Mouse (Mus musculus) gastrocnemius, postnatal 36 days (tissue): ENCODE results near the gene Spin2f. TPM values are rescaled to one million over a fixed set of nuclear protein-coding genes. Genes with fewer than 3 reads are reported as not detected.
"Not testable (repeated sequence)": the region's sequence is repeated elsewhere in the genome, so short reads cannot be mapped to it uniquely, and the experiment has no call there.

Experiments
- DNase-seq, 2 experiments: peaks; one replicate each; pipeline ENCODE4 v3.0.0; 2022
- intact Hi-C: fragments of 180-260 bp; cut with DNase I; formaldehyde crosslinking; loops from one replicate; pipeline ENCODE4 v1.15.1; 2025
- long read RNA-seq, 2 experiments: library from polyadenylated mRNA; stranded (forward); transcript quantifications; one replicate each; pipeline ENCODE4 v2.0.0; 2021
- total RNA-seq, 2 experiments: library from RNA; stranded (reverse); gene quantifications; 2 replicates each; pipeline ENCODE4 v1.2.3; 2021

Spin2f gene
- not detected for total RNA-seq
- long read RNA-seq, experiment 1: 0 reads
- long read RNA-seq, experiment 2: 0 reads

- intact Hi-C loops, DNase-seq: not testable (repeated sequence)
Observed at GRCm38 (mm10) chrX:31253594-31253993, at the start of gene Spin2f. Gene Spin2f, plus strand, starts transcription at chrX:31253894.

GRCm38 (mm10) chrX:31212136-31212535 is 41.6 kb upstream of the Spin2f start:
- intact Hi-C loops, DNase-seq: not testable (repeated sequence)

GRCm38 (mm10) chrX:31223536-31223935 is 30.2 kb upstream of the Spin2f start:
- intact Hi-C loops, DNase-seq: not testable (repeated sequence)

GRCm38 (mm10) chrX:31235088-31235487 is 18.6 kb upstream of the Spin2f start:
- intact Hi-C loops, DNase-seq: not testable (repeated sequence)

- intact Hi-C loops, DNase-seq: not testable (repeated sequence)
Observed at GRCm38 (mm10) chrX:31241754-31242153, 11.9 kb upstream of the Spin2f start.

Other genes with a start within 250 kb of the Spin2f start
- gene Btbd35f29, start 136.2 kb upstream of the Spin2f start, total RNA-seq: not detected
- not detected for gene Btbd35f26, start 82.6 kb downstream of the Spin2f start, total RNA-seq
- not detected for gene Btbd35f19, start 130.0 kb downstream of the Spin2f start, total RNA-seq